Mouse (Mus musculus): ENCODE results near the gene Exoc4.

- no peak for TF ChIP-seq CTCF (conservative IDR thresholded peaks at IDR 0.05; ENCODE audit: insufficient read depth, insufficient read length, low read depth, low read length)
- TF ChIP-seq POLR2A (IDR thresholded peaks at IDR 0.05; ENCODE audit: low read depth, low read length) = no peak
Observed at GRCm38 (mm10) chr6:33831276-33831675, 582.4 kb downstream of the Exoc4 start.

Data from kidney, adult 2 months (tissue).